Mouse (Mus musculus) adrenal gland, postnatal 36 days (tissue): ENCODE results near the gene Grifin. TPM values are rescaled to one million over a fixed set of nuclear protein-coding genes. Genes with fewer than 3 reads are reported as not detected.

Source experiments
- DNase-seq, 2 experiments: peaks; one replicate each; pipeline ENCODE4 v3.0.0; 2021; ENCODE audit warnings: mixed read lengths in 1 of 2
- total RNA-seq, 2 experiments: library from RNA; stranded (reverse); gene quantifications; 2 replicates each; pipeline ENCODE4 v1.2.3; 2021

The Grifin gene
- total RNA-seq, 2 experiments from 2014 or later, result not detected

- no peak for DNase-seq
Observed at GRCm38 (mm10) chr5:140549306-140550047, 15.4 kb downstream of the Grifin start.

GRCm38 (mm10) chr5:140546332-140546731, 18.5 kb downstream of the Grifin start:
- DNase-seq, result no peak

- DNase-seq, result no peak
Observed at GRCm38 (mm10) chr5:140545651-140546050, 19.2 kb downstream of the Grifin start.

DNA sequence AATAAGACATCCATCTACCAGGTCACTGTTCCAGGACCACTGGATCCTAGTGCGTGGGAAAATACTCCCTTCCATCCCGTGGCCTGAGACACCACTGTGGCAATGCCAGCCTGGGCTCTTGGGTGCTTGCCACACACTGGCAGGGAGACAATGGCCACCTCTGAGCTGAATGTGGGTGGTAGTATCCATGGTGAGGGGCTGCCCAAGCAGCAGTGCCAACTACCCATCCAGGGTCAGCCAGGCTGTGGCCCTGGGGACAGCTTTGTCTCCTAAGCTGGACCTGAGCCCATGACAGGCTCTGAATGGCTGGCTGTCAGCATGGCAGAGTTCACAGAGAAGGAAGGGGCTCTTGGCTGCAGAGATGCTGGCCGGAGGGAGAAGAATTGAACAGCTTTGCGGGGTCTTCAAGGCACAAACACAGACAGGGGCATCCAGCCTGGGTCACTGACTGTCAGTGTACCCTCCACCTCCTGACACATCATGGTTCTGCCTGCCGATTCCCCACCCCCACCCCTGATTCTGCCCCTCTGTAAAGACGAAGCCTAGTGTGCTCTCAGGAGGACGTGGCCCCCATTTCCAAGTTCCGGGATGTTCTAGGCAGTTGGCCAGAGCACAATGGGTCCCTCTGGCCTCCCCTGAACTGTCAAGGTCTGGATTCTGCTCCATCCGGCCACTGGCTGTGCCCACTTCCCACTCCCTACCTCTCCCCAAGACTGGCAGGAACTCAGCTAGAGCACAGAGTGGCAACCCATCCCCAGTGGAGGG, 21.9 kb downstream of the Grifin start:
- DNase-seq, result peak in 1 of 2 experiments; percentile 11

GRCm38 (mm10) chr5:140540106-140540505, 24.8 kb downstream of the Grifin start:
- peak; percentile 79 to 85 for DNase-seq

GRCm38 (mm10) chr5:140538111-140538683, 26.7 kb downstream of the Grifin start:
- DNase-seq, result no peak

DNA sequence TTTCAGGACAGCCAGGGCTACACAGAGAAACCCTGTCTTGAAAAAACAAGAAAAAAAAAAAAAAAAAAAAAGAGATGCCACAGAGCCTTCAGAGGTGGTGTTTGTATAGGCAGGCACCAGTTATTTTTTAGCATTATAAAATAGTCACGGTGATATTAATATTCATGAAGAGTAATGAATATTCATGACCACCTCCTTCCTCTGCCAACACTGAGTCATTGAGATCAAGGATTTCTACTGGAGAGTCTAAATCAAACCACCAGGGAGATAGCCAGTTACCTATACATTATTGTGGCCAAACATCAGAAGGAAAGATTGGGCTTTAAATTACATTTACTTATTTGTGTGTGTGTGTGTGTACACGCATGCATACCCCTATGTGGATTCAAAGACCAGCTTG, 38.1 kb downstream of the Grifin start:
- no peak for DNase-seq

- DNase-seq, result no peak
Observed at GRCm38 (mm10) chr5:140521196-140521595, 43.7 kb downstream of the Grifin start.

- no peak for DNase-seq
Observed at GRCm38 (mm10) chr5:140517921-140518230, 47.0 kb downstream of the Grifin start.

DNA sequence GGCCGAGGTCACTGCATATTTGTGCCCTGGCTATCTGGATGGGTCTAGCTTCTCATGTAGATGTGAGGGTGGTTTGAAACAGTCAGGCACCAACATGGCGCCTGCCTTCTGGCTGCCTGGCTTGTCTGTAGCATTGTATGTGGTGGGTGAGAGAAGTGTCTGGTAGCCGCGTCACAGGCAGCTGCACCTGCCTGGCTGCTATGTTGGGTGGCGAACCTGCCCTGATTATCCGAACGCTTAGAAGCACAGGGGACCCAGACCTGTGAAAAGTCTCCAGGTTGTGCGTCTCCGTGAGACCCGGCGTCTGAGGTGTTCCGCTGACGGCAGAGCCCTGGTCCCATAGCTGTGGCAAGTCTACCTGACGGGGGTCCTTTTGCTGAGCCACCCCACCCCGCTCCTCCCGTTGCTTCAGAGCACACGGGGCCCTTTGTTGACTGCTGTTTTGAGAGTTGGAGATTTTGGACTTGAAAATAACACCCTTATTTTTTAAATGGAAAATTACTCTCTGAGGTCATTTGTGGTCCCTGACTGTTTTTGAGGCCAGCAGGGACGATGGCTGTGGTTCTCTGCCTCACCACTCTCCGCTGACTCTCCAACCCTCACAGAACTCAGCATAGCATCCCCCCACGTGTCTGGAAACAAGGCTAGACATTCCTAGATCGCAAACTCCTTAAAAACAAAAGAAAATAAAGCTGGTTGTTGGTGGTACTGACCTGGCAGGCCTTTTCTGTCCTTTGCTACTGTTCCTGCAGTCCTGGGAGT, 47.5 kb downstream of the Grifin start:
- DNase-seq, result no peak

- DNase-seq, result no peak
Observed at GRCm38 (mm10) chr5:140514799-140515486, 49.9 kb downstream of the Grifin start.

DNA sequence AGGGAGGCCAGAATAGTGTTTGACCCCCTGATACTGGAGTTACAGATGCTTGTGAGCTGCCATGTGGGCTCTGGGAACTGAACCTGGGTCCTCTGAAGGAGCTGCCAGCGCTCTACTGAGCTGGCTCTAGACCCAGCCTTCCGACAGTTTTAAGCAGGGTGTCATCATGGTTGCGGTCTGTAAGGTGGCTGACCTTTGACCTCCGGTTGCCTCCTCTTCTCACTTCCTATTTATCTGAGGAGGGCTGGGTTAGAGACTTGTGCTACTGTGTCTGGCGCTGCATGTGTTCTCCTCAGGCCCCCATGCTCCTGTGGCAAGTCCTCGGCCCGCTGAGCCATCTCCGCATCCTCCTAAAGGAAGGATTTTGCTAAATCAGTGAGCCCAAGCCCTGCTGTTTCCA, 51.0 kb downstream of the Grifin start:
- DNase-seq, result no peak

Other genes with a start within 250 kb of the Grifin start
- gene Mad1l1, start 243.5 kb downstream of the Grifin start, total RNA-seq, result 10 to 100 TPM; 13.9 to 17.8 TPM
- 10 to 100 TPM; 15.0 to 23.0 TPM for gene Nudt1, start 243.4 kb downstream of the Grifin start, total RNA-seq
- 10 to 100 TPM; 13.7 to 15.6 TPM for gene Mrm2, start 233.2 kb downstream of the Grifin start, total RNA-seq
- gene Snx8, start 175.8 kb downstream of the Grifin start, total RNA-seq, result 10 to 100 TPM; 16.7 to 20.7 TPM
- 100 to 1,000 TPM; 175 to 197 TPM for gene Eif3b, start 145.7 kb downstream of the Grifin start, total RNA-seq
- under 1 TPM in 1 of 2 experiments, not detected in 1; 0.16 TPM for gene Gm4869, start 119.4 kb downstream of the Grifin start, total RNA-seq
- gene Chst12, start 59.5 kb downstream of the Grifin start, total RNA-seq, result 10 to 100 TPM in 1 of 2 experiments, 1 to 10 TPM in 1; 6.9 to 10.1 TPM
- gene Lfng, start 42.2 kb upstream of the Grifin start, total RNA-seq, result 10 to 100 TPM in 1 of 2 experiments, 1 to 10 TPM in 1; 9.6 to 12.7 TPM
- gene Ttyh3, start 84.0 kb upstream of the Grifin start, total RNA-seq, result 100 to 1,000 TPM in 1 of 2 experiments, 10 to 100 TPM in 1; 42.4 to 108 TPM
- gene Iqce, start 137.3 kb upstream of the Grifin start, total RNA-seq, result 10 to 100 TPM; 18.6 to 19.7 TPM
- 10 to 100 TPM; 16.4 to 25.6 TPM for gene Brat1, start 139.9 kb upstream of the Grifin start, total RNA-seq
- under 1 TPM; 0.50 to 0.66 TPM for gene Amz1, start 159.1 kb upstream of the Grifin start, total RNA-seq